Mouse (Mus musculus) midbrain, embryonic 11.5 days (tissue): Measurements from ENCODE around the gene Syndig1. TPM values are rescaled to one million over a fixed set of nuclear protein-coding genes. Genes with fewer than 3 reads are reported as not detected.

Experiments
- ATAC-seq: fragments of 200-750 bp; cut with Nextera tagmentation; 2 replicates; pipeline ENCODE4 v1.8.0; 2017; ENCODE audit warnings: moderate TSS enrichment, moderate library complexity; ENCODE audit not compliant: low FRiP score
- DNase-seq: peaks from one replicate; pipeline ENCODE4 v3.0.0; 2015; ENCODE audit warnings: low spot score; ENCODE audit errors: missing footprints
- H3K27ac ChIP-seq: fragments of 300-500 bp; sonication (generic); 2 replicates; pipeline ENCODE4 v1.5.1; 2014; ENCODE audit warnings: low read depth, low read length
- H3K27me3 ChIP-seq: fragments of 300-500 bp; sonication (generic); 2 replicates; pipeline ENCODE4 v1.6.1; 2014; ENCODE audit warnings: mild to moderate bottlenecking, low read length, moderate library complexity, mixed read lengths; ENCODE audit not compliant: control insufficient read depth, insufficient read depth
- H3K36me3 ChIP-seq: fragments of 300-500 bp; sonication (generic); 2 replicates; pipeline ENCODE4 v1.6.1; 2014; ENCODE audit warnings: mild to moderate bottlenecking, low read length, moderate library complexity, mixed read lengths; ENCODE audit not compliant: control insufficient read depth, insufficient read depth
- H3K4me1 ChIP-seq: fragments of 300-500 bp; sonication (generic); 2 replicates; pipeline ENCODE4 v1.6.1; 2014; ENCODE audit warnings: low read length; ENCODE audit not compliant: control insufficient read depth, insufficient read depth
- H3K4me2 ChIP-seq: fragments of 300-500 bp; sonication (generic); 2 replicates; pipeline ENCODE4 v1.6.1; 2014; ENCODE audit warnings: mild to moderate bottlenecking, moderate library complexity
- H3K4me3 ChIP-seq: fragments of 300-500 bp; sonication (generic); 2 replicates; pipeline ENCODE4 v1.5.1; 2014; ENCODE audit warnings: low read depth, low read length
- H3K9ac ChIP-seq: fragments of 300-500 bp; sonication (generic); 2 replicates; pipeline ENCODE4 v1.6.1; 2014; ENCODE audit warnings: low read length
- H3K9me3 ChIP-seq: fragments of 300-500 bp; sonication (generic); 2 replicates; pipeline ENCODE4 v1.6.1; 2016; ENCODE audit warnings: low read length; ENCODE audit not compliant: control insufficient read depth
- WGBS: fragments of 180-500 bp; shearing (Covaris S2); extraction: QIAGEN DNeasy Blood & Tissue Kit; methylation state at CpG from one replicate; pipeline ENCODE4 v1.1.7; 2014; 5-methylcytosine and 5-hydroxymethylcytosine counted together
- polyA plus RNA-seq: library from polyadenylated mRNA; unstranded; fragments of >200 nt; fragmentation: Nextera tagmentation; extraction: Ambion mirVana; gene quantifications from 2 replicates; pipeline ENCODE4 v1.2.1, GENCODE M21; 2014

Syndig1 gene
- polyA plus RNA-seq, 1 experiment from 2014 or later = 8.5 TPM

DNA sequence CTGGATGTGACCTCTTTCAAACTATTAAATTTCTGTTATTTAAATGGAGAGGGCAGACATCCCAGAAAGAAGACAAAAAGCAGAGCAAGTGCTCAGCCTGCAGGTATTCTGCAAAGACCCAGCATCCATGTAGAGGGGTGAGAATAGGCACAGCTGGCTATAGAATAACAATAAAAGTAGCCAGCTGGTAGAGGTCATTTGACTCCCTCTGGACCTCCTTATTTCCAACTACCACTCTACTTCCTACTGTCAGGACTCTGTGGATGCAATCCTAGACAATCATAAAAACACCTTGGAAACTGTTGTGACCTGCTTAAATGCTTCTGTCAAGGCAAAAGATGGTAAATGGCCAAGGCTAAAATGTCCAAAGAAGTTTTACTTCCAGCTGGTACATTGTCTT, 153.5 kb downstream of the Syndig1 start:
- DNase-seq (no peak), ATAC-seq (no peak)
- no peak overlapping the region for H3K4me3 ChIP-seq
- no peak overlapping the region for H3K4me2 ChIP-seq
- H3K4me1 ChIP-seq = no peaks in the 10 kb centered on the region
- no peaks in the 10 kb centered on the region for H3K36me3 ChIP-seq
- no peaks in the 10 kb centered on the region for H3K27me3 ChIP-seq
- H3K27ac ChIP-seq = no peak overlapping the region
- no peaks in the 10 kb centered on the region for H3K9me3 ChIP-seq
- no peak overlapping the region for H3K9ac ChIP-seq

DNA sequence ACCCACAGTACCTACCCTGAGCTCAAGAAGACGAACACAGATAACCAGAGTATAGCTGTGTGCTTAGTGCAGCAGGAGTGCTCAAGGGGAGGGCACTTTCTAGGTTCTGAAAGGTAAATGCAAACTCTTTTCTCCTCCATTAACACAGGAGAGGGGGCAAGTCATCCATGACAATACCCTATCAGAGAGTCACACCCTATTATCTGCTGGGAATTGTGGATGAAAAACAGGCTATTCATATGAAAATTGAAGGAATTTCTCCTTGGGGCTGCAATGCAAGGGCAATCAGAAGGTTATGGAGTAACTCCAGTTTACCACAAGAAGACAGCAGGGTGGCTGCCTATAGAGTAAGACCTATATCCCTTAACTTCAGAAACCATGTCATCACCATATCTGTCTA, 154.1 kb downstream of the Syndig1 start:
- 83% methylated on average over 1 of the region's 1 CpGs for WGBS
- Histone ChIP-seq H3K27me3 (no peaks in the 10 kb centered on the region), H3K9me3 (no peaks in the 10 kb centered on the region), H3K4me3 (no peak overlapping the region), H3K4me1 (no peaks in the 10 kb centered on the region), H3K27ac (no peak overlapping the region), H3K4me2 (no peak overlapping the region), H3K9ac (no peak overlapping the region), H3K36me3 (no peaks in the 10 kb centered on the region)
- DNase-seq (no peak), ATAC-seq (no peak)

DNA sequence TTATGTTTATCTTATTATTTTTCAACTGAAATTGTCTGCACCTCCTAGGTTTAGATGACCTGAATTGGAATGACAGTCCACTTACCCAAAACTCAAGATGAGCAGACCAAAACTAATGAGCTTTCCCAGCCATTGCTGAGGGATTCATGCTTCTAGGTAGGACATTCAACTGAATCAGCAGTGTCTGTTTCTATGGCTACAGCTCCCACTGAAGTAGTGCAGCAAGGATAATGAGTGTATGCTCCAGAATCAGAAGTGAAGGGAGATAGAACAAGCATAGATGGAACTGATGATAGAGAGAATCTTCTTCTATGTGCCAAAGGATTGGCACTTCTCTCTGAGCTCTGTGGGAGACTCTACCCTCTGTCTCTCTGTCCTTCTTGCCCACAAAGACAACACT, 158.6 kb downstream of the Syndig1 start:
- Histone ChIP-seq H3K9ac (no peak overlapping the region), H3K4me2 (no peak overlapping the region), H3K27me3 (no peaks in the 10 kb centered on the region), H3K27ac (no peak overlapping the region), H3K4me3 (no peak overlapping the region), H3K36me3 (no peaks in the 10 kb centered on the region), H3K9me3 (no peaks in the 10 kb centered on the region), H3K4me1 (no peaks in the 10 kb centered on the region)
- ATAC-seq (no peak), DNase-seq (no peak)

DNA sequence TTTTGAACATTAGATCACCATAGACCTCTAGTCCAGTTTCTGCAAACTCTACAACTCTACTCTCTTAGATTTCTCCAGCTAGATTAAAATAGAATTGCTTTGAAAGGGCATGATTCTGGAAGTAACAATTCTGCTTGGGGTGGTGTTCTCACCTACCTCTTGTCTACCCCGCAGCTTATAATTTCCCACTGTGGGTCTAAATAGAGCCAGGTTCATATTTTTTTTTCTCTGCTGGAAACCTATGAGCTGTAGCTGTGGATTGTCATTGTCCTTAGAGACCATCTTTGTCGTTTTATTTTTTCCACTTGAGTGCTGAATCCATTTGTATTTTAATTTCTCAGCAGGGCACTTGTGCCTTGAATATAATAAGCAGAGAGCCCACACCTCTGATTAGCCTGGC, 162.5 kb downstream of the Syndig1 start:
- ATAC-seq (no peak), DNase-seq (no peak)
- Histone ChIP-seq H3K27me3 (no peaks in the 10 kb centered on the region), H3K4me1 (no peaks in the 10 kb centered on the region), H3K9me3 (no peaks in the 10 kb centered on the region), H3K36me3 (no peaks in the 10 kb centered on the region), H3K9ac (no peak overlapping the region), H3K27ac (no peak overlapping the region), H3K4me3 (no peak overlapping the region), H3K4me2 (no peak overlapping the region)
- 39% methylated on average over 2 of the region's 2 CpGs for WGBS

DNA sequence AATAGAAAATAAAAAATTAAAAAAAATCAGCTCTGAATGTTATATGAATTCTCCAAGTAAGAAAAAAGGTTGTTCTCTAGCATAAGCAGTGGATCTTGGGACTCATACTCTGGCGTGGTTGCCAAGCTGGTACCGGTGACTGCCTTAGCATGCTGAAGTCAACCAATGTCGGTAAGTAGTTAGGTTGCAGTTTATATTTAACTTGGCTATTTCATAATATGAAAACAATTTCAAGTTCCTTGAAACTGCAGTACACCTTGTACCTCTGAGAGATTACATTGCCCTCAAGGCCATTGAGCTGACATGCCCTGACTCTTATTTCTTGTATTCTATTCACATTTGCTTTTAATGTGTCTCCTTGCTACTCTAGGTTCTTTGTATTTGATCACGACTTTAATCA, 163.9 kb downstream of the Syndig1 start:
- no peaks in the 10 kb centered on the region for H3K27me3 ChIP-seq
- WGBS = 88% methylated on average over 4 of the region's 4 CpGs
- H3K4me1 ChIP-seq = no peaks in the 10 kb centered on the region
- no peak overlapping the region for H3K9ac ChIP-seq
- H3K36me3 ChIP-seq = no peaks in the 10 kb centered on the region
- DNase-seq = no peak
- no peak overlapping the region for H3K27ac ChIP-seq
- no peak for ATAC-seq
- no peak overlapping the region for H3K4me3 ChIP-seq
- no peaks in the 10 kb centered on the region for H3K9me3 ChIP-seq
- no peak overlapping the region for H3K4me2 ChIP-seq

DNA sequence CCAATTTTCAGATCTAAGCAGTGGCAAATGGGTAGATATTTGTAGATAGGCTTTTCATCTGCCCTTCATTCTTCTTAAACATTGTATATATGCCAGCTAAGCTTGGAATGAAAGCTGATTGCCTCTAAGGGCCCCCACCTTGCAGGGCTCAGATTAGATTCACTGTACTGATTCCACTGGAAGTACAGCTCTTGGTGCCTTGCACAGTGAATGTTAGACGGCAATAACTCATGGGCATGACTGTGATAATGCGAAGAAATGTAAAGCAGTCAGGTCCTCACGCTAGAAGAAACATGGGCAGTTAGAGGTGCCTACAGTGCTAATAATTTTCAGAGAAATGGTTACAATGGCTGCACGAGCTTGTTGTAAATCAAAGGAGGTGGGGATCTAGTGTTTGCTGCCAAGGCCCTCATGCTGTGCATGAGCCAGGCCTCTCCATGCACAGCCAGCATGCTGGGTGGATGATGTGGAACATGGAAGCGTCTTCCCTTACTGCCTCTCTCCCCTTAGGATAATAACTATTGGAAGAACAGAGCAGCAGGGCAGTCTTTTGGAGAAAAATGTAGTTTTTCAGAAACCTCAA, 167.5 kb downstream of the Syndig1 start:
- Histone ChIP-seq H3K36me3 (no peaks in the 10 kb centered on the region), H3K9ac (no peak overlapping the region), H3K9me3 (no peaks in the 10 kb centered on the region), H3K4me1 (no peaks in the 10 kb centered on the region), H3K4me2 (no peak overlapping the region), H3K27ac (no peak overlapping the region), H3K4me3 (no peak overlapping the region), H3K27me3 (no peaks in the 10 kb centered on the region)
- DNase-seq (no peak), ATAC-seq (no peak)
- 85% methylated on average over 5 of the region's 5 CpGs for WGBS

DNA sequence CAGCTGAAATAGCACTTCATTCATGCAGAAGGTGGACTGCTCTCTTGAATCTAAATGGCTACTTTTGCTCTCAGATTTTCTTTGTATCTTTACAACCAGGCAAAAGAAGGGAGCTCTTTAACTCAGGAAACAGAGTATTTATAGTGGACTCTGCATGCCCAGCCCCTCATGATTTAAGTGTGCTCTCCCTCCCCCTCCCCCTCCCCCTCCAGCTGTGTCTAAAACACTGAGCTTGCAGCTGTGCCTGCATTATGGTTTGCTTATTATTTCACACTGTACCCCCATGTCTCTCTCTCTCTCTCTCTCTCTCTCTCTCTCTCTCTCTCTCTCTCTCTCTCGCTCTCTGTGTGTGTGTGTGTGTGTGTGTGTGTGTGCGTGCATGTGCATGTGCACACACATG, 168.6 kb downstream of the Syndig1 start:
- WGBS = 86% methylated on average over 1 of the region's 2 CpGs
- ATAC-seq = no peak

DNA sequence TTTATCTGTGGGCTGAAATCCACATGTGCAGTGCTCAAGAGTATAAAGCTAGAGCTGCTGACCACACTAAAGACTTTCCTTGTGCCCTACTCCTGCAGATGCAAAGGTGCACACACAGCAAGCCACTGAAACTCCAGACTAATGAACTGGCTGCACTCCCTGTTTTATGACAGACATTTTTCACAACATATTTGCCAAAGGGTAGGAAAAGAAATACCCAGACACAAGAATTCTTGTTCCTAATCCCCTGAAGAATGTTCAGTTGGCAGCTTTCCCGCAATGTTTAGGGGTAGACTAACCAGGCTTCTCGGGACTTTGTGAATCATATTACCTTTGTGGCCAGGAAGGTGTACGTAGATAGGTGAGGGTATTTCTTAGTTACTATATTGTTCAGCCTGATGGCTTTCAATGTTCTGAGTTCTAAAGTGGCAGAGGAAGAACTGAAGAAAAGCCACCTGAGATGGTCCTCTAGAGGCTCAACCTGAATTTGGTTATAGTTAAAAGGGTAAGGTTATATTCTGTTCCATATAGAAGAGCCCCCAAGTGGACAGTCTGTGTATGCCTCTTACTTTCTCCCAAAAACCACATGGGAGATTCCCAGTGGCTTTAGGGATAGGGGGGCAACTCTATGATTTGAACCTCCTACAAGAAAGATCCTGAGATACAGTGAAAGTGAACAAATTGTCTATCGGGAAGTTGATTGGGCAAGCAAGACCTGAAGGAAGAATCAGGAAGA, 169.5 kb downstream of the Syndig1 start:
- Histone ChIP-seq H3K4me3 (no peak overlapping the region), H3K36me3 (no peaks in the 10 kb centered on the region), H3K9ac (no peak overlapping the region), H3K4me1 (no peaks in the 10 kb centered on the region), H3K4me2 (no peak overlapping the region), H3K27ac (no peak overlapping the region), H3K27me3 (no peaks in the 10 kb centered on the region), H3K9me3 (no peaks in the 10 kb centered on the region)
- WGBS = 83% methylated on average over 4 of the region's 4 CpGs
- DNase-seq (no peak), ATAC-seq (no peak)

More for the DNA sequence above, 168.6 kb downstream of the Syndig1 start:
- no peaks in the 10 kb centered on the region for H3K9me3 ChIP-seq
- H3K9ac ChIP-seq = no peak overlapping the region; the same call in 1 of the 2 replicates
- no peaks in the 10 kb centered on the region for H3K4me1 ChIP-seq
- no peak overlapping the region for H3K4me3 ChIP-seq
- H3K27me3 ChIP-seq = no peaks in the 10 kb centered on the region
- H3K4me2 ChIP-seq = no peak overlapping the region
- no peak for DNase-seq
- H3K36me3 ChIP-seq = no peaks in the 10 kb centered on the region
- H3K27ac ChIP-seq = no peak overlapping the region

DNA sequence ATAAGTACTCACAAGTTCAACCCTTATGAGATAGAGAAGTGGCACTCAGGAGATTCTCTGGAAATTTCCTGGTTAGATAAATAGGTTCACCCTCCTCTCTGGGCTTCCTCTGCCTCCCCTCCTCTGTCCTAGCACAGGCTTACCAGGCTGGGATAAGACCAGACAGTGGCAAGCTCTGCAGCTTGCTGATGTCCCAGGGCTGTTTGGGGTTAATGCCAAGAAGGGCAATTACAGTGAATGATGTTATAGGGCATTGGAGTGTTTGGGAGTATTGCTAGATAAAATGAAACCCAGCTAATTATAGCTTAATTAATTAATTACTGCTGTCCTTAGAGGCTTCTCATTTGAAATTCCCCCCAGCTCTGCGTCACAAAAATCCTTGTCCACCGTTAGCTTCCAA, 171.6 kb downstream of the Syndig1 start:
- WGBS = 87% methylated on average over 2 of the region's 2 CpGs
- Histone ChIP-seq H3K27ac (no peak overlapping the region), H3K9me3 (no peaks in the 10 kb centered on the region), H3K4me3 (no peak overlapping the region), H3K4me1 (no peaks in the 10 kb centered on the region), H3K4me2 (no peak overlapping the region), H3K9ac (no peak overlapping the region), H3K36me3 (no peaks in the 10 kb centered on the region), H3K27me3 (no peaks in the 10 kb centered on the region)
- DNase-seq (no peak), ATAC-seq (no peak)
